Mouse (Mus musculus): ENCODE measurements around the gene Acpp. TPM values are rescaled to one million over a fixed set of nuclear protein-coding genes. Genes with fewer than 3 reads are reported as not detected.

The Acpp gene
- polyA plus RNA-seq, 1 experiment from 2014 or later, result 2.0 TPM

DNA sequence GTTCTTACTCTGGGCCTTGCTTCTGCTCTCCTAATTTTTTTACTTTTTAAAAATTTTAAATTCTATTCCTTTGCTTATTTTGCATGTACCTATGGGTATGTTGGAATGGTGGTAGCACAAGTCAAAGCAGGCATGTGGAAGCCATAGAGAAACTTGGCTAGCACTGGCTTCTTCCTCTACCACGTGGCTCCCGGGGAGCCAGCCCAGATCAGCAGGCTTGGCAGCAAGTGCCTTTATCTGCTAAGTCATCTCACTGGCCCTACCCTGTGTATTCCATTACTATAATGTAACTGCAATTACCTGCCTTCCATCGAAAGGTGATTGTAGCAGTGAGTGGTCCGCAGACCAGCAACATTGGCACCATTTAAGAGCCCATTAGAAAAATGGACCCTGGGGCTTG, 22.8 kb upstream of the Acpp start:
- 72% methylated on average over 4 of the region's 4 CpGs for WGBS

GRCm38 (mm10) chr9:104355521-104356270, 18.1 kb upstream of the Acpp start:
- Histone ChIP-seq H3K4me2 (replicated peaks; ENCODE audit: low read depth, low read length) (no peak overlapping the region), H3K36me3 (ENCODE audit: control insufficient read depth, insufficient read depth, low read length) (no peaks in the 10 kb centered on the region), H3K27ac (ENCODE audit: low read depth, low read length) (peak overlapping the region; percentile 70; the same call in 1 of the 2 replicates), H3K27me3 (ENCODE audit: control insufficient read depth, insufficient read depth, low read length) (no peaks in the 10 kb centered on the region), H3K4me1 (ENCODE audit: control insufficient read depth, insufficient read depth, low read length) (no peaks in the 10 kb centered on the region), H3K4me3 (ENCODE audit: low read length) (no peak overlapping the region), H3K9me3 (ENCODE audit: control insufficient read depth, low read length) (no peaks in the 10 kb centered on the region), H3K9ac (ENCODE audit: low read depth, low read length) (no peak overlapping the region)
- ATAC-seq (ENCODE audit: low FRiP score, low TSS enrichment), result peak; percentile 60; the same call in 1 of the 2 replicates
- WGBS, result 66% methylated on average over 8 of the region's 8 CpGs

More for the DNA sequence above, 22.8 kb upstream of the Acpp start:
- no peak overlapping the region for H3K4me2 ChIP-seq (replicated peaks; ENCODE audit: low read depth, low read length)
- no peak overlapping the region for H3K9ac ChIP-seq (ENCODE audit: low read depth, low read length)
- H3K36me3 ChIP-seq (ENCODE audit: control insufficient read depth, insufficient read depth, low read length), result no peaks in the 10 kb centered on the region
- no peaks in the 10 kb centered on the region for H3K27me3 ChIP-seq (ENCODE audit: control insufficient read depth, insufficient read depth, low read length)
- H3K9me3 ChIP-seq (ENCODE audit: control insufficient read depth, low read length), result peaks cover 3% of the 10 kb centered on the region; the same call in 1 of the 2 replicates
- H3K4me3 ChIP-seq (ENCODE audit: low read length), result no peak overlapping the region
- no peaks in the 10 kb centered on the region for H3K4me1 ChIP-seq (ENCODE audit: control insufficient read depth, insufficient read depth, low read length)
- no peak for ATAC-seq (ENCODE audit: low FRiP score, low TSS enrichment)
- no peak overlapping the region for H3K27ac ChIP-seq (ENCODE audit: low read depth, low read length)

DNA sequence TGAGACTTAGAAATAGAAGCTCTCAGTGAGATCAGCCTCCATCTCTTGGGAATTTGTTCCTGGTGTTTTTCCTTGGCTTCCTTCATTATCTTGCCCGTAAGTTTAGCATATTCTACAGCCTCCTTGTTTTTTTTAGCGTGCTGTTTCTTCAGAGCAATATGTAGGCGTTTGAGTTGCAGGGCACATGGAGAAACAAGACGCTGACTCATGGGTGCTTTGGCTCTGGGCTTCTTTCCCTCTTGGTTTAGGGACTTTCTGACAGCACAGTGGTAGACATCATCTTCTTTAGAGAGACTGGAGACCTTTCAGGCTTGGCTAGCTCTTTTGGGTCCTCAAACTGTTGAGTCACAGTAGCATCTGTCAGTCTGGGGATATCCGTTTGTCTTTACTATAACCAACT, 6.6 kb upstream of the Acpp start:
- H3K4me2 ChIP-seq (replicated peaks; ENCODE audit: low read depth, low read length), result no peak overlapping the region
- H3K36me3 ChIP-seq (ENCODE audit: control insufficient read depth, insufficient read depth, low read length), result no peaks in the 10 kb centered on the region
- no peak overlapping the region for H3K9ac ChIP-seq (ENCODE audit: low read depth, low read length)
- no peak for ATAC-seq (ENCODE audit: low FRiP score, low TSS enrichment)
- no peaks in the 10 kb centered on the region for H3K9me3 ChIP-seq (ENCODE audit: control insufficient read depth, low read length)
- H3K27me3 ChIP-seq (ENCODE audit: control insufficient read depth, insufficient read depth, low read length), result no peaks in the 10 kb centered on the region
- no peaks in the 10 kb centered on the region for H3K4me1 ChIP-seq (ENCODE audit: control insufficient read depth, insufficient read depth, low read length)
- H3K27ac ChIP-seq (ENCODE audit: low read depth, low read length), result no peak overlapping the region
- WGBS, result 90% methylated on average over 5 of the region's 5 CpGs
- no peak overlapping the region for H3K4me3 ChIP-seq (ENCODE audit: low read length)

DNA sequence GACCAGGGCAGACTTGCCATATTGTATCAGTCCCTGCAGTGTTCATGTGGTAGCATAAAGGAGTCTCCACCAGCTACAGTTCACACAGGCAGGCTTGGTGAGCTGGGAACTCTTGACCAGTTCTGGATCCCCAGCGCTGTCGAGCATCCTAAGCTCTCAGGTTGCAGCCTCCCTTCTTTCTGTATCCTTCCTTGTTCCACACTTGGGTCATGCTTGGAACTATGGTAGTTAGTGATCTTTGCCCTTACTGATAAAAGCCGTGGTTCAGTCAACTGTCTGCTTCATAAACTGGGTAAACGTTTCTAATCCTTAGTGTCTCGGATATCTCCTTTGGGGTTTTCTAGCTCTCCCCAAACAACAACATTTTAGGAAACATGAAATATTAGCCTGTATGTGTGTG, 1.9 kb upstream of the Acpp start:
- H3K4me1 ChIP-seq (ENCODE audit: control insufficient read depth, insufficient read depth, low read length), result no peaks in the 10 kb centered on the region
- ATAC-seq (ENCODE audit: low FRiP score, low TSS enrichment), result no peak
- no peak overlapping the region for H3K9ac ChIP-seq (ENCODE audit: low read depth, low read length)
- no peak overlapping the region for H3K27ac ChIP-seq (ENCODE audit: low read depth, low read length)
- H3K4me3 ChIP-seq (ENCODE audit: low read length), result no peak overlapping the region
- no peaks in the 10 kb centered on the region for H3K27me3 ChIP-seq (ENCODE audit: control insufficient read depth, insufficient read depth, low read length)
- WGBS, result 83% methylated on average over 5 of the region's 5 CpGs
- no peak overlapping the region for H3K4me2 ChIP-seq (replicated peaks; ENCODE audit: low read depth, low read length)
- H3K36me3 ChIP-seq (ENCODE audit: control insufficient read depth, insufficient read depth, low read length), result no peaks in the 10 kb centered on the region
- H3K9me3 ChIP-seq (ENCODE audit: control insufficient read depth, low read length), result no peaks in the 10 kb centered on the region

GRCm38 (mm10) chr9:104338489-104339427, 1.2 kb upstream of the Acpp start:
- H3K9me3 ChIP-seq (ENCODE audit: control insufficient read depth, low read length), result no peaks in the 10 kb centered on the region

DNA sequence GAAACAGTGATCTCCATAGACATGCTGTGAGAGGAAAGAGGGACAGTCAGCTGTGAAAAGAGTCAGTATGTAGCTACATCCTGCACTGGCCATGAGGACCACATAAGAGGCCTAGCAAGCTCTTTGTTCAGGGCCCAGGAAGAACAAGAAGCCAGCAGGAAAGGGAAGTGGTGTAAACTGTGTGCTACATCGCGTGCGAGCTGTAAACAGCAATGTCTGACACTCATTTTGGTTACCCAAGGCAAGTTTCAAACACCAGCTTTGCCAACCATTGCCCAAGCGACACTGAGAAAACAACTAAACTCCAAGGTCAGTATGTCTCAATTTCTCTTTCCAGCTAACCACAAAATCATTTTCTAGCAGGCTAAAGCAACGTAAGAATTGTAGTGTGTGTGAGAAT, 6.2 kb downstream of the Acpp start:
- Histone ChIP-seq H3K4me2 (replicated peaks; ENCODE audit: low read depth, low read length) (no peak overlapping the region), H3K27me3 (ENCODE audit: control insufficient read depth, insufficient read depth, low read length) (no peaks in the 10 kb centered on the region), H3K36me3 (ENCODE audit: control insufficient read depth, insufficient read depth, low read length) (no peaks in the 10 kb centered on the region), H3K4me3 (ENCODE audit: low read length) (no peak overlapping the region), H3K9me3 (ENCODE audit: control insufficient read depth, low read length) (no peaks in the 10 kb centered on the region), H3K27ac (ENCODE audit: low read depth, low read length) (no peak overlapping the region), H3K9ac (ENCODE audit: low read depth, low read length) (no peak overlapping the region), H3K4me1 (ENCODE audit: control insufficient read depth, insufficient read depth, low read length) (no peaks in the 10 kb centered on the region)
- 93% methylated on average over 5 of the region's 5 CpGs for WGBS
- ATAC-seq (ENCODE audit: low FRiP score, low TSS enrichment), result no peak

More at GRCm38 (mm10) chr9:104338489-104339427, 1.2 kb upstream of the Acpp start:
- no peak overlapping the region for H3K9ac ChIP-seq (ENCODE audit: low read depth, low read length)
- no peaks in the 10 kb centered on the region for H3K4me1 ChIP-seq (ENCODE audit: control insufficient read depth, insufficient read depth, low read length)
- no peaks in the 10 kb centered on the region for H3K36me3 ChIP-seq (ENCODE audit: control insufficient read depth, insufficient read depth, low read length)
- WGBS, result 86% methylated on average over 18 of the region's 18 CpGs
- H3K27me3 ChIP-seq (ENCODE audit: control insufficient read depth, insufficient read depth, low read length), result no peaks in the 10 kb centered on the region
- no peak for ATAC-seq (ENCODE audit: low FRiP score, low TSS enrichment)
- no peak overlapping the region for H3K27ac ChIP-seq (ENCODE audit: low read depth, low read length)
- no peak overlapping the region for H3K4me3 ChIP-seq (ENCODE audit: low read length)
- no peak overlapping the region for H3K4me2 ChIP-seq (replicated peaks; ENCODE audit: low read depth, low read length)

DNA sequence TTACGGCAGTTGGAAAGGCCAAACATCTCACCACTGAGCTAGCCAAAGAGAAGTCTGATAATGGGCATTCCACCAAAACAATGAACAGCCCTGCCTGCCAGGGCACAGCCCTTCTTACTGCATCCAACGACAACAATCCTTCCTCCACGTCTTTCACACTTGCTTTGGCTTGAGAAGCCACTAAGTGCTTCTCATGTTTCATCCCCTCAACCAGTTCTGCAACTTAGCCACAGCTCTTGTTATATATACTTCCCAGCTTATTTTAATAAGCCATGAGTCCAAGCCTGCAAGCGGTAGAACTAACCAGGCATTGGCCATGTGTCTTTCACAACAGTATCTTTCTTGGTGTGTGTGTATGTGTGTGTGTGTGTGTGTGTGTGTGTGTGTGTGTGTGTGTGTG, 8.9 kb downstream of the Acpp start:
- no peaks in the 10 kb centered on the region for H3K27me3 ChIP-seq (ENCODE audit: control insufficient read depth, insufficient read depth, low read length)
- 56% methylated on average over 4 of the region's 4 CpGs for WGBS
- no peak for ATAC-seq (ENCODE audit: low FRiP score, low TSS enrichment)

DNA sequence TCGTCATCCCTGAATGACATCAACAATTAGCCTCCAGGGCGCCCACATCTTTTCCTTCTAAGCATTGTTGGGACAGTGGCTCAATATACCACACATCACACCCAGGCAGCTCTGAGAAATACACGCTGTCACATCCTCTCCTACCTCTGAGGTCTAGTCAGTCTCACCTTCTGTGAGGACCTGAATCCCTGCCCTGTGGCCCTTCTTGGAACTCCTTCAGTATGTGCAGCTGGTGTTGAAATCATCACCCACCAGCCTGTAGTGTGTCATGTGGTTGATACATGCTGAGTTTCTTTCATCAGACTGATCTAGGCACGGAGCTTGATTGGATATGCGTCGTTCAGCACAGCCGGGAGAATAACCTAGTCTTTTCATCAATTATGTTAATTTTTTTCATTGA, 16.0 kb downstream of the Acpp start:
- 0 out of 2 replicates have a peak, but pooled peaks have one; percentile 28 for ATAC-seq (ENCODE audit: low FRiP score, low TSS enrichment)
- H3K9me3 ChIP-seq (ENCODE audit: control insufficient read depth, low read length), result no peaks in the 10 kb centered on the region
- H3K27me3 ChIP-seq (ENCODE audit: control insufficient read depth, insufficient read depth, low read length), result no peaks in the 10 kb centered on the region
- no peaks in the 10 kb centered on the region for H3K36me3 ChIP-seq (ENCODE audit: control insufficient read depth, insufficient read depth, low read length)
- no peak overlapping the region for H3K4me3 ChIP-seq (ENCODE audit: low read length)
- 54% methylated on average over 7 of the region's 7 CpGs for WGBS
- no peak overlapping the region for H3K27ac ChIP-seq (ENCODE audit: low read depth, low read length)
- H3K4me2 ChIP-seq (replicated peaks; ENCODE audit: low read depth, low read length), result no peak overlapping the region
- no peaks in the 10 kb centered on the region for H3K4me1 ChIP-seq (ENCODE audit: control insufficient read depth, insufficient read depth, low read length)
- H3K9ac ChIP-seq (ENCODE audit: low read depth, low read length), result no peak overlapping the region

More for the DNA sequence above, 8.9 kb downstream of the Acpp start:
- Histone ChIP-seq H3K9ac (ENCODE audit: low read depth, low read length) (no peak overlapping the region), H3K27ac (ENCODE audit: low read depth, low read length) (no peak overlapping the region), H3K9me3 (ENCODE audit: control insufficient read depth, low read length) (no peaks in the 10 kb centered on the region), H3K4me2 (replicated peaks; ENCODE audit: low read depth, low read length) (no peak overlapping the region), H3K4me3 (ENCODE audit: low read length) (no peak overlapping the region), H3K4me1 (ENCODE audit: control insufficient read depth, insufficient read depth, low read length) (no peaks in the 10 kb centered on the region), H3K36me3 (ENCODE audit: control insufficient read depth, insufficient read depth, low read length) (no peaks in the 10 kb centered on the region)

DNA sequence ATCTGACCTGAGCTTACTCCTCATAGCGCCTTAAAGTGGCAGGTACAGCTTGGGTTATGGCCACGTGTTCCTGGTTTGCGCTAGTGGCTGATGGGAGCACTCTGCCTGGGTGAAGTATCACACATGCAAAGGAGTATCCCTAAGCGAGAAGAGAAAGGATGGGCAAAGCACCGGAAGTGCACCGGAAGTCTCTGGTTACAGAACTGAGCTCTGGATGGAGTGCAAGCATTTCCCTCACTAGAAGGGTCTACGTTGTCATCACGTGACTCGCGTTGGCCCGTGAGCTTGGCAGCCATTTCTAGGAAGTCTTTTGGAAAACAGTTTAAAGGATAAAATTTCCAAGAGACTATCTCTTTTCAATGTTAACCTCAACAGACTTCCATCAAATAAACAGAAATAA, 21.2 kb downstream of the Acpp start:
- Histone ChIP-seq H3K27me3 (ENCODE audit: control insufficient read depth, insufficient read depth, low read length) (no peaks in the 10 kb centered on the region), H3K4me3 (ENCODE audit: low read length) (no peak overlapping the region), H3K4me1 (ENCODE audit: control insufficient read depth, insufficient read depth, low read length) (no peaks in the 10 kb centered on the region), H3K9me3 (ENCODE audit: control insufficient read depth, low read length) (no peaks in the 10 kb centered on the region), H3K9ac (ENCODE audit: low read depth, low read length) (no peak overlapping the region), H3K27ac (ENCODE audit: low read depth, low read length) (no peak overlapping the region), H3K36me3 (ENCODE audit: control insufficient read depth, insufficient read depth, low read length) (no peaks in the 10 kb centered on the region), H3K4me2 (replicated peaks; ENCODE audit: low read depth, low read length) (no peak overlapping the region)
- WGBS, result 89% methylated on average over 11 of the region's 11 CpGs
- ATAC-seq (ENCODE audit: low FRiP score, low TSS enrichment), result no peak
